Mouse (Mus musculus) right cerebral cortex, adult 18-20 months (tissue): ENCODE measurements around the gene Git2.

Experiments used
- DNase-seq: peaks from one replicate; pipeline ENCODE4 v3.0.0; 2022; ENCODE audit warnings: mixed read lengths

The Git2 gene

DNA sequence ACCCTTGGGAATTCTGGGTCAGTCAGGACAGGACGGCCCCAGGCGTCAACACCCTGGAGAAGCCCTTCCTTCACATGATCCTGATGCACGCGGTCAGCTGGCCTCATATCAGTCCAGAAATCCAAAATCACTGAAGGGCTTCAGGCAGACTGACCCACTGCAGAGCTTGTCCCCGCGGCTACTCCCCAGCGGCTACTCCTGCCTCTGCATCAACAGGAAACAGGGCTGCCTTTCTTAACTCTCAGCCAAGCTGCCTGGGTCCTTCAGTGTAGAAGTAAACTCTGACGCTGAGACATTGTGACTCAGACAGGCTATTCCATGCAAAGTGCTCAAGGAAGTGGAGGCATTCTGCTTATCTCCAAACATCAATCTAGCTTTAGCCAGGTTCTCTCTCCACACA lies 13.3 kb downstream of the Git2 start:
- DNase-seq, result no peak

DNA sequence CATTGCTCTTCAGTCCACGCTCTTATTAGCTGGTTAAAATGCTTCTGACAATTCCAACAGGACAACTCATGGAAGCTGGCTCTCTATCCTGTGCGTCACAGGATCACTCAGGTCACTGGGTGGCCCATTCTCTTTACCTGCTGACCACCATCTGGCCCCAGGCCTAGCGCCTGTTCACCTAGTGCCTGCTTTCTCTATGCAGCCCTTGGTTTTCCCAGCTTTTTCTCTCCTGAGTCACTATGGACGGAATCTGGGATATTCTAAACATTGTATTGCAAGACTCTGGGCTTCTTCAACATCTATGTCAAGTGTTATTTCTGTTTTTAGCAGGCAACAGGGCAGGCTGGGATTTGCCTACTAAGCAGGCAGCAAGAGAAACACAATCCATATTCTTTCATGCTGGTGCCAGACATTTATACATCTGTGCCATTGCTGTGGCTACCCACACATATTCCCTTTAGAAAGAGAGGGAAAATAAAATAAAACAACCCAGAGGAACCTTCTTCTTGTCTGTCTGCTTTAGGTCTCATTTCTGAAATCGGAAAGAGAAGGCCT lies 15.7 kb downstream of the Git2 start:
- DNase-seq, result no peak

DNA sequence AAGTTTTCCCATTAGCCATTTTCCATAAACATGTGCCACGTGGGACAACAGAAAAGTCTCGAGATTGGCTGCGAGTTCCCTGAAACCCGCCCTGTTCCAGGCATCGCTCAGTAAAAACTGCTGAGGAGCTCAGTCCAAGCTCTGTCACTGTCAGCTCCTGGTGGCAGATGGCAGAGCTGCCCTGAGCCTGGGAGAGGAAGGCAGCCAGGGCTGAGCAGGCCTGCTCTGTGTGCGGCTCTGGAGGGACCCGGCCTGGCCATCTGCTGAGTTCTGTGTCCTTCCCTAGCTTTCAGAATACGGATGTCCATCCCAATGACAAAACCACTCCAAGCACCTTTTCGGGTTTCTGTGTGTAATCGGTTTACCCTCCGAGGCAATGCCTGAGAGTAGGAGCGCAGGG lies 21.9 kb downstream of the Git2 start:
- no peak for DNase-seq

DNA sequence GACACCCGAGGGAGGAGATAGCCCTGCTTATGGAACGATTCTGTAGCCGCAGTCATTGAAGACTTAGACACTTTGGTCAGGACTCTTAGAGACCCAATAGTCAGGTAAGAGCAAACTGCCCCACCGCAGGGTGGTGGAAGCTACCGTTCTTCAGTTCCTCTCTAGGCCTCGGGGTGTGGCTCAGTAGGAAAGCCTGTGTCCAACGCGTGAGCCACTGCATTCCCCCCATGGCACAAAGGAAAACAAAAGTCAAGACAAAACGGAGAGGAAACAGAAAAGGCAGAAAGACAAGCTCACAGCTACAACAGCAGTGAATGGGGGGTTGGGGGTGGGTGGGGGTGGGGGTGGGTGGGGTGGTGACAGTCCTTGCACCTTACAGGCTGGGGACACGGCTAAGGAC lies 22.9 kb downstream of the Git2 start:
- no peak for DNase-seq

DNA sequence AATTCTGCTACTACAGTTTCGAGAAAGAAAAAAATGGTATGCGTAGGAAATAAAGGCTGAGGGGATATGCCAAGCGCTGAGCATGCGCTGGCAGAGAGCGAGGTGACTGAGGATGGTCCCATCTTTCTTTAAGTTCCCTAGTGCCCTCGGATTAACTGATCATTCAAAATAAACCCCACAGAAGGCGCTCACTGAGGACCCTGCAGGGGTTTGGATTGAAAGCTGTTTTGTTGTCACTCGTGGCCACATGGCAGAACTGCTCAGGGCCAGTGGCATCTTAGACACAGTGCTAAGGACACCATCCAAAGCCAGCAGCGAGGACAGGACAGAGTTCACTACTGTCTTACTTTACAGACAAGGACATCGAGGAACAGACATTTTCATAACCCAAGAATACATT lies 25.0 kb downstream of the Git2 start:
- DNase-seq, result no peak

DNA sequence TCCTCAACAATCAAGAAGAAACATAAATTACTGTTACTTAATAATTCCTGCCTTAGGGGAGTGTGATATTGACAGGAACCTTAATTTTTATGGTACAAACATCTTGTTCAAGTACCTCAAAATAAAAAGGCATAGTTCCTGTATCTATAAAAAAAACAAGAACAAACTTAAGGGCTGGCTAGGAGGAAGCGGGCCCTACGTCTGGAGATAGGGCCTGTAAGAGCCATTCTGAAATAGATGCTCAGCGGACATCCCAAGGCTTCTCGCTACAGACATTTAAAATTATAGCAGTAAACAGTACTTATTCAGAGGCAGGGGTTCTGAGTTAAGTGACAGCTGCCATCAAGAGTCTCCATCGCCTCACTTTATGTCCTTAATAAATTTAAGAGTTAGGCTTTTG lies 27.8 kb downstream of the Git2 start:
- no peak for DNase-seq

DNA sequence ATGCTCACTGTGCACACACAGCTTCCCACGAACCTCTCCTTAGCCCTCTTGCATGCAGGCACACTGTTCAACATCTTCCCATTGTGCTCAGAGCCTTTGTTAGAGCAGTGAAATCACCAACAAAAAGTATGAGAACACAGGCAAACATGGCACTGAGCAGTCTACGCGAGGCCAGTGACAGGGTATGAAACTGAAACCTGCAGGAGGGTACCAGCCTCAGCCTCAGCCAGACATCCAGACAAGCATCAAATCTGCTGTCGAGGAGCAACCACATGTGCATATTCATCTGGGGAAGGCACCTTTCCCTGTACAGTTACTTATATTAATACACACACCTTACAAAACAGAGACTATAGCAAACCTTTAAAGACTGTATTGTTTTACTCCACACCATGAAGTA lies 28.4 kb downstream of the Git2 start:
- DNase-seq, result no peak

DNA sequence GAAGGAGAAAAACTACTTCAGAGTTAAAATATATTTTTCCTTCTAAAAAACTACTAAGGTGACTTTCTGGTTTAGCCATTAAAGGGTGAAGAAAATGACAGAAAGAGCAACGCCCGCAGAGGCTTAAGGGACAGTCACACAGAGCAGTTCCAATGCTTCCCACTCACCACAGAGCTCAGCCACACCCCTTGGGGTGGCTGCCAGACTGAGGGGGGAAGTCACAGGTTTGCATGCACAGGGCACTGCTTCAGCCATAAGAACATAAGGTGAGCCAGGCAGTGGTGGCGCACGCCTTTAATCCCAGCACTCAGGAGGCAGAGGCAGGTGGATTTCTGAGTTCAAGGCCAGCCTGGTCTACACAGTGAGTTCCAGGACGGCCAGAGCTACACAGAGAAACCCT lies 29.7 kb downstream of the Git2 start:
- no peak for DNase-seq

DNA sequence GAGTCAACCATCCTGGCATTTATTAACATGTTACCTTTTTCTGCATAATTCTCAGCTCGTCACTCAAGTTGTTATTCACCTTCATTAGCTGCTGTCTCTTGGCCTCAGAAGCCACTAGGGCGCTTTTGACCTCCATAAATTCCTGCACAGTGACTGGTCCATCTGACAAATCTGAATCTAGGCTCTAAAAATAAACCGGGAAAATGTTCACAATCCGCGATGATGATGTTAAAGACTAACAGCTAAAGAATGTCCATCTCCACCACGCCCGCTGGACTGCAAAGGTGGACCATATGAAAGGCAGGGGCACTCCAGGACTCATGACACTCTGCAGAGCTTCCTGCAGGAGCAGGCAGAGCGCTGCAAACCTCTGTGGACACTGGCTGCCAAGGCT lies 31.6 kb downstream of the Git2 start:
- DNase-seq, result no peak

DNA sequence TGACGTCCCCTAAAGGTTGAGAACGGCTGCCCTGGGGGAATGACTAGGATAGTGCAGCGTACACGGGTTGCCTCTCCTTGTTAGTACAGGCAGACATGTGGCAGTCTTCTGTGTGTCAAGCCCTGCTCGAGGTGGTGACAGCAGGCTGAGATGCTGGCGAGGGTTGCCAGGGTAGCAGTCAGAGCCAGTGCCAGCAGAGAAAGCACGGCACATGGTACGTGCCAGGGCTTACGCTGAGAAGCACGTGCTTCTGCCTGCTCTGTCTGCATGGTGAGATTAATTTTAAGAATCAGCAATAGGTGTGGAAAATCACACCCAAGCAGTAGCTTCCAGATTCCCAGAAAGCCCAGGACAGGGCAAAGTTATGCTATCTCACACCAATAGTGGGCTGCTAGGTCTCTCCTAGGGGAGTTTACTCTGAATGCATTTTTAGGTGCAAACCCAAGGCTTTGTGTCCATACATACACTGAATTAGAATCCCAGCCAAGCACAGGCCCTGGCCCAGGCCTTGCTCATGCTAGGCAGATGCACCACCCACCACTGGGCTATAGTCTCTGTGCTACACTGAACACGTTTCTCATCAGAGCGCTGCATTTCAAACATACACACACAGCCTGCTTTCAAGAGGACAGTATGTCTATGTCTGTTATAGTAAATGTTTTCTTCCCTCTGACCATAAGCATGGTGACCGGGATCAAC lies 32.2 kb downstream of the Git2 start:
- DNase-seq, result no peak

DNA sequence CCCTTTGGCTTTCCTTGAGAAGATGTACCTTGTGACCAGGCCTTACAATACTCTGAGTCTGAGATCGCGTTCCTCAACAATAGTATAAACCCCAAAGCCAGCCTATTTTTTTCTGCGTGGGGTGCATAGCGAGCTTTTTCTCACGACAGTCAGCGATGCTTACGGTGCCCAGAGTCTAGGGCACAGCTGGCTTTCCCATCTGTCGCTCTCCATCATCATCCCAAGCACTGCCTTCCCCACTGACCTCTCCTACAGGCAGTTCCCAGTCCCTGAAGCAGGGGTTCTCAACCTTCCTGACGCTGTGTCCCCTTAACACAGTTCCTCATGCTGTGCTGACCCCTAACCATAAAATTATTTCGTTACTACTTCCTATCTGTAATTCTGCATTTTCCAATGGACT lies 32.7 kb downstream of the Git2 start:
- peak; percentile 31 for DNase-seq

DNA sequence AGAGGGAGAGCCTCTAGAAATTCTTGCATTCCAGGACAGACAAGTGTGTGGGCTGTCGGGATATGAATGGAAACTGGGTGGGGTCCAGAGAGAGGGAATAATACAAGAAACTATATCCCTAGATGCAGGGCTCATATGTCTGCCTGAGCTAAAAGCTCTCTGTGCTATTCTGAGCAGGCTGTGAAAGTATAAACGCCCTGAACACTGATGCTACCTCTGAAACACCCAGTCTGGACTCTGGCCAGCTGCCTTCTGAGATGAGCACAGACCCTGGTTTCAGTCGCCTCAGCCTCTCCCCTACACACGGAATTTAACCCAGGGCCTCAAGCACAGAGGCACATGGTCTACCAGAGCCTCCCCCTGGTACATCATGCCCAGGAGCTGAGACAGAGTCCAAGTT lies 34.7 kb downstream of the Git2 start:
- no peak for DNase-seq

DNA sequence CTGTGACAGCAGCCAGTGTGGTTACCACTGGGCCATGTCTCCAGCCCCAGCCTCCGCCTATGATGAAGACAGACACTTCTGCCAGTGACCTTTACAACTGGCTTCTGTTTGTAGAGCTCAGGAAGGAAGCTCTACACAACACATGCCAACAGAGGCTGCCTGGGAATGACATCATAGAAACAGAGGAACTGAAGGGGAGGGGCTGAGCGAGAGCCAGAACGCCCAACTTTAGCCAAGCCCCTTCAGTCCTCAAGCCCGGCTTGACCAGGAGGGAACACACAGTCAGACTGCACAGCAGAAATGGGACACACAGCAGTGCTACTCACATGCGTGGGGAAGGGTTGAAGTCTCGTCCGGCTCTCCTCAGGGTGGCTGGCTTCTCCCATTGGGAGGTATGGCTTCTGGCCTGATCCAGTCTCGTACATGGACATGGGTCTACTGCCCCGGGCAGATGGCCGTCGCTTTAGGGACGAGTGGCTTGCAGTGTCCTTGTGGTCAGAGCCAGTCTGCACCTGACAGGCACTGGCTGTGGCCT lies 36.5 kb downstream of the Git2 start:
- DNase-seq, result no peak

DNA sequence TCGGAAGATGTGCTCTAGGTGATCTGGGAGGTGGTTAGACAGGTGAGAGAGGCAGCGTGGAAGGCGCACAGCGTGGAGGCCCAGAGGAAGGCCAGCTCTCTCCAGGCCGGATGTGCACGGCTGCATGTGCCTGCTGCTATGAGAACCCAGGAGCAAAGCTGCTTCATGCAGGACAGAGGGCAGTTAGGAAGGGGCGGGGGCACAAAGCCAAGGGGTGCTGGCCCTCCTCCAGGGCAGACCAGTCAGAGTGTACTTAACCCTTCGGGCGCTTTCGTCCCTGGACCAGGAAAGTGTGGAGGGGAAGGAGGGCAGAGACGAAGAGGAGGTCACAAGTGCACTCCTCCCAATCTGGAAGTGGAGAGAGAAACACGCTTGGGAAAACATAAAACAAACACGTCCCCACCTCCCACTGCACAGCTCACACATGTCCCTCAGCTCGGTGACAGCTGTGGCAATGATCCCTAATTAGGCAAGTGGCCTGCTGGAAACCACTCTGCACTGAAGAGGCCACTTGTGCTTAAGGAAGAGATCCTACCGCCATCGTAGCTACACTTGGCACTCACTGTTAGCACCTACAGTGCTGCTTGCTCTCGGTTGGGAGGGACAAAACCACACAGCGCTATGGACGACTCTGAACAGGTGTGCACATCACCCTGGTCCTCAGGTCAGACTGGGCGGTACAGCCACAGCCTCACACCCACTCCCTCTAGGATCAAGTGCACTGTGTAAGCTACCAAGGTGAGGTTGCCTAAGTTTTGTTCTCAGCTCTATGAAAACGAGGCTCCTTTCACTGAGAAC lies 38.0 kb downstream of the Git2 start:
- DNase-seq, result no peak

DNA sequence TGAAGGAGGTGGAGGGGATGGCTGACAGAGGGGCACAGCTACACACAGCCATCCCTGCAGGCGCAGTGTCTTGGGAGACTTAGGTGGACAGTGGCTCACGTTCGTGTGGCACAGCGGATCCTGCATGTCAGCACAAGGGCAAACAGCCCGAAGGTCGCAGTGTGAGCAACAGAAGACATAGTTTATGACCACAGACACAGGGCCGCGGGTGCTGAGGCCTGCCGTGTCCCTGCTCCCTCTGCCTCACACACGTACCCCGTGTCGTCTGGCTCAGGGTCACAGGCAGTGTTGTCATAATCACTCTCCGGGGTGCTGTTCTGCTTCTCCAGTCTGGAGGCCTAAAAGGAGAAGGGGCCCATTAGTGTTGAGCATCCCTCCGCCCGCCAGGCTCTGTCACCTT lies 41.7 kb downstream of the Git2 start:
- DNase-seq, result no peak

DNA sequence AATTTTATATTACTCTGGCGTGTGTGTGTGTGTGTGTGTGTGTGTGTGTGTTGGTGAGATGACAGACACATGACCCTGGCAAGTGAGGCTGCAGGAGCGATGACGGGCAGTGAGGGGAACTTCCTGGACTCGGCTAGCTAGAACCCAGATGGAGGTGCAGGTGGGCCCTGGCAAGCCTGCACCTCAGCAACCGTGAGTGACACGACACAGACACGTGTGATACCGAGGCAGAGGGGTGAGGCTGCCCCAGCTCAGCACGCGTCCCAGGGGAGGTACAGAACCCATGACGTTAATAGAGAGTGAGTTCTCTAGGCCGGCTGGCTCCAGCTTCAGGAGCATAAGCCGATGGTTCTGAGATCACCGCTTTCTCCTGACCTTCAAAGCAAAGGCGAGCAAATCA lies 43.3 kb downstream of the Git2 start:
- no peak for DNase-seq

DNA sequence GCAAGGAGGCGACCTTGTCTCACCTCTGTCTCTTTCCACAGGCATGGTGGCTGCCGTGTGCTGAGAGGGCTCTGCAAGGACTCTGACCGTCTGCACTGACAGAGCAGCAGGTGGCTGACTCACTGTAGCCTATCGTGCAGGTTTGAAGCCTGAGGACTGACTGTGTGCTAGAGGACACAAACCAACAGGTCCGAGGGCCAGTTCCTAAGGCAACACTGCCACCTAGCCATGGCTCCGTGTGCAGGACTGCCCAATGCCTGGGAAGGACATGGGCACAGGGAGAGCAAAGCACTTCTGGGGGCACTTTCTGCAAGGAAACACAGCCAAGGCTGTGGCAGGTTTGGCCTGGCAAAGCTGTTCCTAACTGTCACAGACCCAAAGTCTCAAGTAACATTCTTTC lies 43.8 kb downstream of the Git2 start:
- no peak for DNase-seq

DNA sequence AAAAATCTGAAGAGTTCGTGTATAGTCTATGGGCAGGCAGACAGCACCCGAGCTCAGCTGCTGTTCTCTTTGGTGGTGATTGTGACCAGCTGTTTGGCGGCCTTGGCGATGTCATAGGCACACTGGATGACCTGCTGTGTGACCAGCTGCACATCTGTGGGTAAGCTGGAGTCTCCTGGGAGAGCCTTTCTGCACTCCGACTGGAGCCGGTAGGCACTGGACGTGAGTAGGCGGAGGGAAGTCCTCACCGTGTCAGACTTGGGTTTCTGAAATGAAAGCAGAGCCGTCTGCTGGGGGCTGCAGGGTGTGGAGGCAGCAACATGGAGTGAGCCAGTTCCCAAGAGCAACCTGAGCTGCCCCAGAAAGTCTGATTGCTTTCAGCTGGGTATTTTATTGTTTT lies 45.2 kb downstream of the Git2 start:
- no peak for DNase-seq

DNA sequence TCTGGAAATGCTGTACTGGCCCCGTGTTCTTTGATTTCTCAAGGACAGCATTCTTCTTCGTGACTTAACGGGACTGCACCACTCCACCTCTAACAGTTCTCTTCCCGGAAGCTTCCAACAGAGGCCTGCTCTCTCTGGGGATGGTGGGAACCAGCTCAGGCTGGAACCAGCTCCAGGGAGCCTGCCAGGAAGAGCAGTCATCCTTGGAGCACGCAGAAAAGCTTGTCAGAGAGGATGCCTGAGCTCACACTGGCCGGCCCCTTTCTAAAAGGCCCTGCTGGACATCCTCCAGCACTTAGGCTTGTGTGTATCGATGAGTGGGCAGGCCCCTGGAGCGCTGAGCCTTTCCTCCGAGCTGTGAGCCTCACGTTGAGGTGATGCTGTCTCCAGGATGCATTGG lies 47.2 kb downstream of the Git2 start:
- DNase-seq, result no peak

DNA sequence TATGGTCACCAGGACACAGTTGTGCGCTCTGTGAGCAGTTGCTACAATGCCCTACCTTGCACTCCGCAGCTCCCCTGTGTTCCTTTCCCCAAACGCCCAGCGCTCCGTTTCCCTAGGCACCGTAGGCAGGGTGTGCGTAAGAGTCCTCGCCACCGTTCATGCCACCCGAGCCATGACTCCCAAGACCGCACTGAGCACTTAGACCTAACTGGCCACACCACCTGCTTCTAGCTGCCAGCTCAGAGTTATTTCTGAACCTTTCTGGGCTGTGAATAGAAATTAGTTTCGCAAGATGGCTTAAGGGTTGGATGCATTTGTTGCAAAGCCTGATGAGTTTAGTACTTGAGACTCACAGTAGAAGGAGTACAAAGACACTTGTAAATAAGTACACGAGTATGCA lies 52.5 kb downstream of the Git2 start:
- DNase-seq, result no peak

DNA sequence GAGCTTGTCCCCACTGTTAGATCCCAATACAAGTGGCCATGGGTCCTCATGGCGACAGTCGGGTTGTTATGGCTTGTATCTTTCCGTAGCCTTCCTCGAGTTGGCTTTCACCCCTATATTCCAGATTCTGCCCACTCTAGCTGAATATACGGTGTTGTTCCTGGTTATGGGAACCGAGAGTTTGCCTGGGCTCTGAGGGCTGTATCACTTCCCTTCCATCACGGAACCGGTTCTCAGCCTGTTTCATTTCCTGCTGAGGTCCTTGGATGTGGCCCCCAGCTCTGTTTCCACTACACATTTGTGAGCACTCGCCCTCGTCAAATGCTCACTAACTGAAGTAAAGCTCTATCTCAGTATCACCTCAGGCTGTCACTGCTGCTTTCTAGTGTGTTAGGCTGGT lies 53.3 kb downstream of the Git2 start:
- no peak for DNase-seq

DNA sequence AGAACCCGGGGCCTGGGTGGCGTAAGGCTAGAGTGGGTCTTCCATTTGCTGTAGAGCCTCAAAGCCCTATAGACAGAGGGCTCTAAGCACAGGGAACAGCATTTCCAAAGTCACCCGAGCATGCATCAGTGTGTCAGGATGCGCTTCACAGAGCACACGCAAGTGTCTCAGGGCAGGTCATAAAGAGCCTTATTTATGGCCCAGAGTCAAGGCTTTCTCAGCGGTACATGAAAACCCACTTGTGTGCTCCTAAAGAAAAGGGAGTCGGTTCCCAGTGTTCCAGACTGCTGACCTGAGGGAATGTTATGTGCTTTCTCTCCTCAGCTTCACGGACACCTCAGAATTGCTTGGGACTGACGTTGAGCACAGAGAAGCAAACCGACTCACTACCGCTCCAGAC lies 54.5 kb downstream of the Git2 start:
- no peak for DNase-seq

DNA sequence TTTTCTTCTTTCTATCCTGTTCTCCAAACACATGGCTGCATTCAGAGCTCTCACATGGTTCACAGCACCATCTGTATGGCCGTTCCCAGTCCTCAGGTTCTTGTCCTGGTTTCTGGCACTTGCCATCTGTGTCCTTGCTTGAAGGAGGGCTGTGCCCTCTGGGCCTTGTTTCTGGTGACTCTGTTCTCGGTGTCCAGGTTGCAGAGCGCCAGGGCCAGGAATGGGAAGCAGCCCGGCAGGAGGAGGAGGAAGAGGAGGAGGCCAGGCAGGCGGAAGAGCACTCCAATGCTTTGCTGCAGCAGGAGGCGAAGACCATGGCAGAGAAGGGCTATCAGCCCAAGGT lies 55.4 kb downstream of the Git2 start:
- no peak for DNase-seq
